25 mouse cellular contexts compared by ENCODE assay signal in the genomic region with DNA sequence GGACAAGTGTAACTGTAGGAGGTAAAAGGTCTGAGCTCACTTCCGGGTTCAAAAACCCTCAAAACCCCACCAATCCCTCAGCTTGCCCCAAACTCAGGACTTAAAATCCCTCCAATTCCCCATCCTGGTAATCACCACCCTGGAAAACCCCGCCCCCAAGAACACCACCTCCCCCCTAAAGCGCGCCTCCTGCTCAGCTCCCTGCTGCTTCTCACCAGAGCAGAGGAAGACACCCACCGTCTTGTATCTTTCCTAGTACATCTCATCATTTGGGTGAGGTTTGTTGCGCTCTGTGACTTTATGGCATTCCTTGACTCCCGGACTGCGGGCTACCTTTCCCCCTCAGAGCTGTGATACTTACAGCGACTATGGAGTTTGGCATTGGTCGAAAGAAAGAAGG. TPM values are rescaled to one million over a fixed set of nuclear protein-coding genes. Genes with fewer than 3 reads are reported as not detected.
DNase-seq lines count a peak whose midpoint lies in the region; ATAC-seq and TF ChIP-seq lines count a peak whose summit lies in the region.
"Had no signal": no experiment of that assay in that cellular context is flagged by ENCODE, and none has a peak within 500 bp of the region (broad histone marks: within the 10 kb centered on the region; RNA-seq: fewer than 3 reads in every experiment).

No protein-coding gene starts in this region.

- H3K4me2 ChIP-seq in forebrain, embryonic 13.5 days = no peak overlapping the region
- H3K4me2 ChIP-seq in limb, embryonic 12.5 days = peak overlapping the region; percentile 23; the same call in 1 of the 2 replicates
- peak overlapping the region; percentile 12; the same call in 1 of the 2 replicates for H3K4me2 ChIP-seq in limb, embryonic 15.5 days
- H3K4me2 ChIP-seq: liver, embryonic 12.5 days; stomach, embryonic 15.5 days had no signal

- no peak for TF ChIP-seq POLR2A in kidney, adult 2 months (IDR thresholded peaks at IDR 0.05; ENCODE audit: low read depth, low read length)

- DNase-seq in forebrain, embryonic 10.5 days (ENCODE audit: extremely low spot score, low spot score) = no peak
- DNase-seq in kidney, adult 2 months = no peak
- no peak for DNase-seq in kidney, adult 11 months
- DNase-seq in limb, embryonic 10.5 days (ENCODE audit: low spot score) = no peak
- DNase-seq in frontal cortex, postnatal 14 days (ENCODE audit: low spot score in 2 of 2) = no peak
- DNase-seq: adrenal gland, postnatal 14 days; cerebellum, adult 2 months; heart, postnatal 10 days; left cerebral cortex, postnatal 4 days; lung, adult 18-20 months; lung, postnatal 10 days; thymus, adult 2 months; thymus, postnatal 4 days had no signal

- H3K36me3 ChIP-seq in forebrain, embryonic 10.5 days (replicated peaks) = no peaks in the 10 kb centered on the region
- H3K36me3 ChIP-seq in forebrain, embryonic 13.5 days (ENCODE audit: poor library complexity, severe bottlenecking) = no peaks in the 10 kb centered on the region
- H3K36me3 ChIP-seq in kidney, adult 2 months (ENCODE audit: control insufficient read depth, insufficient read depth, low read length) = no peaks in the 10 kb centered on the region
- no peaks in the 10 kb centered on the region for H3K36me3 ChIP-seq in limb, embryonic 12.5 days
- no peaks in the 10 kb centered on the region for H3K36me3 ChIP-seq in limb, embryonic 10.5 days
- H3K36me3 ChIP-seq in limb, embryonic 15.5 days = no peaks in the 10 kb centered on the region
- H3K36me3 ChIP-seq: heart, embryonic 10.5 days; liver, embryonic 12.5 days; midbrain, embryonic 10.5 days; stomach, embryonic 15.5 days had no signal

- peaks cover 7% of the 10 kb centered on the region for H3K4me1 ChIP-seq in forebrain, embryonic 10.5 days
- no peaks in the 10 kb centered on the region for H3K4me1 ChIP-seq in forebrain, embryonic 13.5 days
- H3K4me1 ChIP-seq in kidney, adult 2 months (ENCODE audit: control insufficient read depth, insufficient read depth, low read length) = peaks cover 3% of the 10 kb centered on the region; the same call in 1 of the 2 replicates
- H3K4me1 ChIP-seq in limb, embryonic 12.5 days (replicated peaks) = peaks cover 17% of the 10 kb centered on the region
- H3K4me1 ChIP-seq in limb, embryonic 10.5 days = peaks cover 6% of the 10 kb centered on the region; the same call in 1 of the 2 replicates
- no peaks in the 10 kb centered on the region for H3K4me1 ChIP-seq in limb, embryonic 15.5 days
- H3K4me1 ChIP-seq: heart, embryonic 10.5 days; liver, embryonic 12.5 days; stomach, embryonic 15.5 days had no signal

- H3K9ac ChIP-seq in forebrain, embryonic 13.5 days = no peak overlapping the region
- no peak overlapping the region for H3K9ac ChIP-seq in limb, embryonic 12.5 days (replicated peaks)
- H3K9ac ChIP-seq in limb, embryonic 15.5 days = no peak overlapping the region
- H3K9ac ChIP-seq: liver, embryonic 12.5 days; stomach, embryonic 15.5 days had no signal

- no peak for TF ChIP-seq CTCF in kidney, adult 2 months (conservative IDR thresholded peaks at IDR 0.05; ENCODE audit: insufficient read depth, insufficient read length, low read depth, low read length)

- no peaks in the 10 kb centered on the region for H3K27me3 ChIP-seq in forebrain, embryonic 10.5 days (ENCODE audit: poor library complexity, severe bottlenecking)
- no peaks in the 10 kb centered on the region for H3K27me3 ChIP-seq in forebrain, embryonic 13.5 days
- H3K27me3 ChIP-seq in kidney, adult 2 months (replicated peaks; ENCODE audit: control insufficient read depth, insufficient read depth, low read length) = no peaks in the 10 kb centered on the region; the same call in 1 of the 2 replicates
- H3K27me3 ChIP-seq in limb, embryonic 12.5 days = no peaks in the 10 kb centered on the region
- no peaks in the 10 kb centered on the region for H3K27me3 ChIP-seq in limb, embryonic 10.5 days (ENCODE audit: low read depth, poor library complexity, severe bottlenecking)
- no peaks in the 10 kb centered on the region for H3K27me3 ChIP-seq in limb, embryonic 15.5 days
- H3K27me3 ChIP-seq: liver, embryonic 12.5 days; stomach, embryonic 15.5 days had no signal

- no peaks in the 10 kb centered on the region for H3K9me3 ChIP-seq in forebrain, embryonic 10.5 days
- H3K9me3 ChIP-seq in forebrain, embryonic 13.5 days (replicated peaks) = no peaks in the 10 kb centered on the region
- H3K9me3 ChIP-seq in limb, embryonic 12.5 days = no peaks in the 10 kb centered on the region
- no peaks in the 10 kb centered on the region for H3K9me3 ChIP-seq in limb, embryonic 10.5 days (replicated peaks)
- no peaks in the 10 kb centered on the region for H3K9me3 ChIP-seq in limb, embryonic 15.5 days
- H3K9me3 ChIP-seq: heart, embryonic 10.5 days; liver, embryonic 12.5 days; stomach, embryonic 15.5 days had no signal

- ATAC-seq in forebrain, embryonic 13.5 days = no peak
- ATAC-seq in limb, embryonic 12.5 days (ENCODE audit: insufficient number of reproducible peaks, insufficient read depth, low FRiP score, low TSS enrichment, low read depth) = no peak
- no peak for ATAC-seq in limb, embryonic 15.5 days (ENCODE audit: insufficient number of reproducible peaks, low FRiP score, low TSS enrichment, low read depth)
- ATAC-seq: inflammation-experienced regulatory T-cells, adult 6 months; liver, embryonic 12.5 days; midbrain, embryonic 16.5 days had no signal

- 63% methylated on average over 10 of the region's 10 CpGs for WGBS in forebrain, embryonic 10.5 days
- 65% methylated on average over 10 of the region's 10 CpGs for WGBS in forebrain, embryonic 13.5 days
- WGBS in kidney, adult 2 months = 29% methylated on average over 10 of the region's 10 CpGs
- 61% methylated on average over 10 of the region's 10 CpGs for WGBS in limb, embryonic 12.5 days
- WGBS in limb, embryonic 10.5 days = 57% methylated on average over 10 of the region's 10 CpGs
- WGBS in limb, embryonic 15.5 days = 47% methylated on average over 10 of the region's 10 CpGs

- H3K27ac ChIP-seq in forebrain, embryonic 10.5 days = 0 out of 2 replicates have a peak overlapping the region, but pooled peaks have one; percentile 11
- H3K27ac ChIP-seq in forebrain, embryonic 13.5 days = no peak overlapping the region
- H3K27ac ChIP-seq in kidney, adult 2 months (ENCODE audit: insufficient read depth, low read depth, low read length) = no peak overlapping the region; the same call in 1 of the 2 replicates
- no peak overlapping the region for H3K27ac ChIP-seq in limb, embryonic 12.5 days
- no peak overlapping the region for H3K27ac ChIP-seq in limb, embryonic 10.5 days
- no peak overlapping the region for H3K27ac ChIP-seq in limb, embryonic 15.5 days
- H3K27ac ChIP-seq: heart, embryonic 10.5 days; liver, embryonic 12.5 days; midbrain, embryonic 10.5 days; stomach, embryonic 15.5 days had no signal

- H3K4me3 ChIP-seq in forebrain, embryonic 10.5 days = no peak overlapping the region
- no peak overlapping the region for H3K4me3 ChIP-seq in forebrain, embryonic 13.5 days
- peak overlapping the region; percentile 5; the same call in 1 of the 2 replicates for H3K4me3 ChIP-seq in kidney, adult 2 months (ENCODE audit: insufficient read depth, low read depth, low read length)
- H3K4me3 ChIP-seq in limb, embryonic 12.5 days (replicated peaks) = no peak overlapping the region
- H3K4me3 ChIP-seq in limb, embryonic 10.5 days = no peak overlapping the region
- H3K4me3 ChIP-seq in limb, embryonic 15.5 days = no peak overlapping the region
- H3K4me3 ChIP-seq: heart, embryonic 10.5 days; liver, embryonic 12.5 days; midbrain, embryonic 10.5 days; myocyte; stomach, embryonic 15.5 days had no signal

RNA-seq across cellular contexts. Expression of a gene that starts 45.9 kb away (rescaled TPM):
- not detected in 2 replicates for polyA plus RNA-seq in forebrain, embryonic 10.5 days (2016; fragmentation: Nextera tagmentation; extraction: Ambion mirVana)
- 0.08 TPM in 1 of 2 replicates, not detected in the other for polyA plus RNA-seq in forebrain, embryonic 13.5 days (2015; fragmentation: Nextera tagmentation; extraction: Ambion mirVana)
- polyA plus RNA-seq in kidney, adult 2 months (2012; rRNA removed) = 0.29 and 0.88 TPM in 2 replicates
- not detected in 2 replicates for polyA plus RNA-seq in limb, embryonic 12.5 days (2016; fragmentation: Nextera tagmentation; extraction: Ambion mirVana)
- not detected in 2 replicates for polyA plus RNA-seq in limb, embryonic 10.5 days (2016; fragmentation: Nextera tagmentation; extraction: Ambion mirVana)
- 0.20 and 0.30 TPM in 2 replicates for polyA plus RNA-seq in limb, embryonic 15.5 days (2015; fragmentation: Nextera tagmentation; extraction: Ambion mirVana)
- polyA plus RNA-seq: forebrain, embryonic 11.5 days; heart, embryonic 10.5 days; hindbrain, embryonic 11.5 days; midbrain, embryonic 10.5 days; midbrain, embryonic 16.5 days had no signal

RNA-seq across cellular contexts. Expression of a gene that starts 59.1 kb away (rescaled TPM):
- 0.16 and 0.33 TPM in 2 replicates for polyA plus RNA-seq in forebrain, embryonic 10.5 days (2016; fragmentation: Nextera tagmentation; extraction: Ambion mirVana)
- polyA plus RNA-seq in forebrain, embryonic 13.5 days (2015; fragmentation: Nextera tagmentation; extraction: Ambion mirVana) = 0.36 and 1.4 TPM in 2 replicates
- 0.70 and 1.2 TPM in 2 replicates for polyA plus RNA-seq in kidney, adult 2 months (2012; rRNA removed)
- 0.76 and 0.84 TPM in 2 replicates for polyA plus RNA-seq in limb, embryonic 12.5 days (2016; fragmentation: Nextera tagmentation; extraction: Ambion mirVana)
- 0.76 TPM in 1 of 2 replicates, not detected in the other for polyA plus RNA-seq in limb, embryonic 10.5 days (2016; fragmentation: Nextera tagmentation; extraction: Ambion mirVana)
- 24.8 and 27.7 TPM in 2 replicates for polyA plus RNA-seq in limb, embryonic 15.5 days (2015; fragmentation: Nextera tagmentation; extraction: Ambion mirVana)
- polyA plus RNA-seq: cerebellum, adult 2 months had no signal

Comparison
In these comparisons a context has a peak if more than half of its experiments do, and no peak if none do; other contexts are left out.
1. RNA of a gene that starts 59.1 kb away (polyA plus RNA-seq): 24.8 to 27.7 TPM in limb, embryonic 15.5 days; 0.76 to 0.84 TPM in limb, embryonic 12.5 days, 0.76 TPM in limb, embryonic 10.5 days, 0.70 to 1.2 TPM in kidney, adult 2 months, 0.36 to 1.4 TPM in forebrain, embryonic 13.5 days and 0.16 to 0.33 TPM in forebrain, embryonic 10.5 days; every median in the first group is over 10 times any median in the second.